Mouse (Mus musculus): ENCODE results near the gene Mast4. TPM values are rescaled to one million over a fixed set of nuclear protein-coding genes. Genes with fewer than 3 reads are reported as not detected.

Gene Mast4
- polyA plus RNA-seq, 2 experiments: 0.71 to 1.5 TPM

DNA sequence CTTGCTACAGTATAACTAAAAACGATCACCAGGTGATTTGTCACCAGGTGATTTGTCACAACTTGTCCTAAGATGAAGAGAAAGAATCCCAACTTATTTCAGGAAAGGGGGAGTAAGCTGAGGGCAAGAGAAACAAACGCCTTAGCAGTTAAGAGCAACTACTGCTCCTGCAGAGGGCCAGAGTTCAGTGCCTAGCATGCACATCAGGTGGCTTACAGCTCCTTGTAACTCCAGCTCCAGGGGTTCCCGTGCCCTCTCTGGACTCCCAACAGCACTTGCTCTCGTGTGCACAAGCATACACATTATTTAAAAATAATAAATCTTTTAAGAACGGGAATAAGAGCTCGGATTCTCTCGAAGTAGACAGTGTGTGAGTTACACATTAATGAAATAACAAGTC, 3.2 kb downstream of the Mast4 start:
- H3K36me3 ChIP-seq (replicated peaks; ENCODE audit: control insufficient read depth, insufficient read depth, low read depth): no peaks in the 10 kb centered on the region
- H3K4me1 ChIP-seq (replicated peaks; ENCODE audit: control insufficient read depth in 2 of 2, insufficient read depth in 2 of 2, low read length in 1 of 2): no peaks in the 10 kb centered on the region
- peaks cover 39% of the 10 kb centered on the region for H3K27me3 ChIP-seq (ENCODE audit: control insufficient read depth, insufficient read depth, low read length)
- H3K4me2 ChIP-seq (ENCODE audit: low read depth): no peak overlapping the region
- no peaks in the 10 kb centered on the region for H3K9me3 ChIP-seq (ENCODE audit: control insufficient read depth, low read length)
- ATAC-seq (ENCODE audit: insufficient read depth): no peak
- TF ChIP-seq EP300 (IDR thresholded peaks at IDR 0.05; ENCODE audit: low read depth) (no peak), CTCF (IDR thresholded peaks at IDR 0.05; ENCODE audit: low read depth) (no peak)
- H3K27ac ChIP-seq: no peak overlapping the region
- WGBS (ENCODE audit: insufficient replicate concordance): 48% methylated on average over 7 of the region's 7 CpGs
- DNase-seq (ENCODE audit: low read depth in 3 of 3, low spot score in 3 of 3): no peak
- H3K9ac ChIP-seq (replicated peaks): no peak overlapping the region
- no peak overlapping the region for H3K4me3 ChIP-seq (ENCODE audit: insufficient read depth in 1 of 2, low read depth in 2 of 2, low read length in 2 of 2)

GRCm38 (mm10) chr13:103328299-103328698, 6.0 kb downstream of the Mast4 start:
- Histone ChIP-seq H3K4me2 (ENCODE audit: low read depth) (no peak overlapping the region), H3K36me3 (replicated peaks; ENCODE audit: control insufficient read depth, insufficient read depth, low read depth) (no peaks in the 10 kb centered on the region), H3K9me3 (ENCODE audit: control insufficient read depth, low read length) (no peaks in the 10 kb centered on the region), H3K4me1 (replicated peaks; ENCODE audit: control insufficient read depth in 2 of 2, insufficient read depth in 2 of 2, low read length in 1 of 2) (no peaks in the 10 kb centered on the region), H3K4me3 (ENCODE audit: insufficient read depth in 1 of 2, low read depth in 2 of 2, low read length in 2 of 2) (no peak overlapping the region), H3K27me3 (ENCODE audit: control insufficient read depth, insufficient read depth, low read length) (peaks cover 14% of the 10 kb centered on the region), H3K27ac (no peak overlapping the region), H3K9ac (replicated peaks) (no peak overlapping the region)
- DNase-seq (ENCODE audit: low read depth in 3 of 3, low spot score in 3 of 3) (no peak), ATAC-seq (ENCODE audit: insufficient read depth) (no peak)
- TF ChIP-seq EP300 (IDR thresholded peaks at IDR 0.05; ENCODE audit: low read depth) (no peak), CTCF (IDR thresholded peaks at IDR 0.05; ENCODE audit: low read depth) (no peak)
- WGBS (ENCODE audit: insufficient replicate concordance): 76% methylated on average over 16 of the region's 16 CpGs

DNA sequence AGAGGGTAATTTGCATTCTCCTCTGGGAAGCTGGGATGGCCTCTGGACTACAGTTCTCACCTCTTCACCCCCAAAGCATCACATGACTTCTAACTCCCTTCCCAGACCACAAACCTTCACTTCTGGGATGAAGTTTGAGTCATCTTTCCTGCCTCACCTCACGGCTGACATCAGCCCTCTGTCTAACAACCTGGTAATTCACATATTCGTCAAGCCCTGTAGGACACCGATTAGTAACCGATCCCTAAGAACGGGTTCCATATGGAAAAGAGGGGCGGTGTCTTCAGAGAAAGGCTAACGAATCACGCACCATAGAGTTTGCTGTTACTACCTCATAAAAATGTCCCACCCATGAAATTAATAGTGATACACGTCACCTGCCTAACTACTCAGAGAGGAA, 6.5 kb downstream of the Mast4 start:
- no peak for TF ChIP-seq EP300 (IDR thresholded peaks at IDR 0.05; ENCODE audit: low read depth)
- TF ChIP-seq CTCF (IDR thresholded peaks at IDR 0.05; ENCODE audit: low read depth): no peak
- WGBS (ENCODE audit: insufficient replicate concordance): 62% methylated on average over 9 of the region's 9 CpGs
- no peak for DNase-seq (ENCODE audit: low read depth in 3 of 3, low spot score in 3 of 3)
- H3K36me3 ChIP-seq (replicated peaks; ENCODE audit: control insufficient read depth, insufficient read depth, low read depth): no peaks in the 10 kb centered on the region
- H3K9ac ChIP-seq (replicated peaks): no peak overlapping the region
- peaks cover 9% of the 10 kb centered on the region for H3K27me3 ChIP-seq (ENCODE audit: control insufficient read depth, insufficient read depth, low read length)
- no peaks in the 10 kb centered on the region for H3K4me1 ChIP-seq (replicated peaks; ENCODE audit: control insufficient read depth in 2 of 2, insufficient read depth in 2 of 2, low read length in 1 of 2)
- H3K27ac ChIP-seq: no peak overlapping the region
- H3K4me2 ChIP-seq (ENCODE audit: low read depth): no peak overlapping the region
- ATAC-seq (ENCODE audit: insufficient read depth): no peak
- H3K4me3 ChIP-seq (ENCODE audit: insufficient read depth in 1 of 2, low read depth in 2 of 2, low read length in 2 of 2): no peak overlapping the region
- no peaks in the 10 kb centered on the region for H3K9me3 ChIP-seq (ENCODE audit: control insufficient read depth, low read length)

- H3K9me3 ChIP-seq (ENCODE audit: control insufficient read depth, low read length): no peaks in the 10 kb centered on the region
- H3K4me3 ChIP-seq (ENCODE audit: insufficient read depth in 1 of 2, low read depth in 2 of 2, low read length in 2 of 2): no peak overlapping the region
- ATAC-seq (ENCODE audit: insufficient read depth) (no peak), DNase-seq (ENCODE audit: low read depth in 3 of 3, low spot score in 3 of 3) (no peak)
- H3K36me3 ChIP-seq (replicated peaks; ENCODE audit: control insufficient read depth, insufficient read depth, low read depth): no peaks in the 10 kb centered on the region
- no peak overlapping the region for H3K9ac ChIP-seq (replicated peaks)
- no peaks in the 10 kb centered on the region for H3K4me1 ChIP-seq (replicated peaks; ENCODE audit: control insufficient read depth in 2 of 2, insufficient read depth in 2 of 2, low read length in 1 of 2)
- no peak overlapping the region for H3K27ac ChIP-seq
- no peak for TF ChIP-seq CTCF (IDR thresholded peaks at IDR 0.05; ENCODE audit: low read depth)
- no peak for TF ChIP-seq EP300 (IDR thresholded peaks at IDR 0.05; ENCODE audit: low read depth)
- WGBS (ENCODE audit: insufficient replicate concordance): 64% methylated on average over 13 of the region's 13 CpGs
- no peak overlapping the region for H3K4me2 ChIP-seq (ENCODE audit: low read depth)
- H3K27me3 ChIP-seq (ENCODE audit: control insufficient read depth, insufficient read depth, low read length): no peaks in the 10 kb centered on the region
These were observed 8.1 kb downstream of the Mast4 start for GRCm38 (mm10) chr13:103326186-103326585.

- WGBS (ENCODE audit: insufficient replicate concordance): 60% methylated on average over 9 of the region's 9 CpGs
- ATAC-seq (ENCODE audit: insufficient read depth) (no peak), DNase-seq (ENCODE audit: low read depth in 3 of 3, low spot score in 3 of 3) (no peak)
- H3K4me3 ChIP-seq (ENCODE audit: insufficient read depth in 1 of 2, low read depth in 2 of 2, low read length in 2 of 2): no peak overlapping the region
- H3K4me1 ChIP-seq (replicated peaks; ENCODE audit: control insufficient read depth in 2 of 2, insufficient read depth in 2 of 2, low read length in 1 of 2): no peaks in the 10 kb centered on the region
- H3K4me2 ChIP-seq (ENCODE audit: low read depth): no peak overlapping the region
- no peak overlapping the region for H3K9ac ChIP-seq (replicated peaks)
- no peaks in the 10 kb centered on the region for H3K9me3 ChIP-seq (ENCODE audit: control insufficient read depth, low read length)
- TF ChIP-seq EP300 (IDR thresholded peaks at IDR 0.05; ENCODE audit: low read depth) (no peak), CTCF (IDR thresholded peaks at IDR 0.05; ENCODE audit: low read depth) (no peak)
- no peak overlapping the region for H3K27ac ChIP-seq
- H3K36me3 ChIP-seq (replicated peaks; ENCODE audit: control insufficient read depth, insufficient read depth, low read depth): no peaks in the 10 kb centered on the region
- H3K27me3 ChIP-seq (ENCODE audit: control insufficient read depth, insufficient read depth, low read length): no peaks in the 10 kb centered on the region
These were observed 14.4 kb downstream of the Mast4 start for GRCm38 (mm10) chr13:103319881-103320280.

Data from liver, embryonic 14.5 days (tissue).